Mouse (Mus musculus) c-Kit-positive CD71-positive TER-119-negative erythroid progenitor cells, embryonic 14.5 days (primary cell): Measurements from ENCODE around the gene Naa80.

Source experiments
- DNase-seq: peaks from one replicate; pipeline ENCODE4 v3.0.0-alpha.2; 2013; ENCODE audit warnings: low read depth

The Naa80 gene

GRCm38 (mm10) chr9:107618778-107619545 is 40.3 kb downstream of the Naa80 start:
- DNase-seq: no peak

GRCm38 (mm10) chr9:107619546-107619879 is 40.8 kb downstream of the Naa80 start:
- no peak for DNase-seq

- no peak for DNase-seq
Observed at GRCm38 (mm10) chr9:107620954-107621353, 42.3 kb downstream of the Naa80 start.

- DNase-seq: no peak
Observed at GRCm38 (mm10) chr9:107624539-107624938, 45.9 kb downstream of the Naa80 start.

GRCm38 (mm10) chr9:107624951-107625350 is 46.3 kb downstream of the Naa80 start:
- DNase-seq: no peak

- no peak for DNase-seq
Observed at GRCm38 (mm10) chr9:107625351-107626128, 46.9 kb downstream of the Naa80 start.

GRCm38 (mm10) chr9:107626158-107626843 is 47.6 kb downstream of the Naa80 start:
- DNase-seq: no peak

GRCm38 (mm10) chr9:107626844-107627277 is 48.2 kb downstream of the Naa80 start:
- no peak for DNase-seq

- DNase-seq: no peak
Observed at GRCm38 (mm10) chr9:107627387-107628255, 48.9 kb downstream of the Naa80 start.

- DNase-seq: no peak
Observed at GRCm38 (mm10) chr9:107628721-107629410, 50.2 kb downstream of the Naa80 start.

GRCm38 (mm10) chr9:107629411-107629730 is 50.7 kb downstream of the Naa80 start:
- DNase-seq: no peak

GRCm38 (mm10) chr9:107629901-107630425 is 51.3 kb downstream of the Naa80 start:
- no peak for DNase-seq

GRCm38 (mm10) chr9:107630576-107630975 is 51.9 kb downstream of the Naa80 start:
- DNase-seq: no peak

- DNase-seq: no peak
Observed at GRCm38 (mm10) chr9:107631311-107631826, 52.7 kb downstream of the Naa80 start.

GRCm38 (mm10) chr9:107631861-107632260 is 53.2 kb downstream of the Naa80 start:
- DNase-seq: no peak

- no peak for DNase-seq
Observed at GRCm38 (mm10) chr9:107632478-107632877, 53.8 kb downstream of the Naa80 start.

GRCm38 (mm10) chr9:107633091-107633660 is 54.5 kb downstream of the Naa80 start:
- DNase-seq: peak; percentile 70
